Mouse (Mus musculus) kidney, postnatal 36 days (tissue): ENCODE measurements at regions not wholly inside any gene's neighbourhood (a gene's known extent, or its start where the extent isn't known, plus 50 kb on each side); places are given as distances from the start of the nearest gene placed in this dataset.
A peak's percentile ranks its signal among the peaks of the same experiment; 100 is the strongest.
"Not testable (repeated sequence)": the region's sequence is repeated elsewhere in the genome, so short reads cannot be mapped to it uniquely, and the experiment has no call there.

ENCODE experiments used
- DNase-seq, 2 experiments: peaks; one replicate each; pipeline ENCODE4 v3.0.0; 2021 to 2022; ENCODE audit warnings: mixed read lengths in 2 of 2

DNA sequence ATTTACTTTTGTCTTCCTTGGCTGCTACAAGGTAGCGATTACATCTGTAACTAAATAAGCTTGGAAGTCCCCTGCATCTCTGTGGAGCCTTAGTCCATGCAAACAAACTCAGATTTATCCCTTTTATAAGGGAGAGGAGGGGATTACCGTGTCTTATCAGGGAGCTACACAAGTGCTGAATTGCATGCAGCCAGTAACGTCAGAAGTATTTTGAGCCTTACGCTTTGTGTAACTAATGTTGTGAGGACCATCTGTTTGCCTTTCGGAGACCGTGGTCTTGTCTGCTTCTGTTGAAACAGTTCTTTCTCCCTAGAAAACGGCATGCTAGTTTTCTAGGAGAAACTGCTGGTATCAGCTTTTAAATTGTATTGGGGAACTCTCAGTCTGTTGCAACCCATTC, 58.0 kb upstream of the Dmrta1 start:
- no peak for DNase-seq

DNA sequence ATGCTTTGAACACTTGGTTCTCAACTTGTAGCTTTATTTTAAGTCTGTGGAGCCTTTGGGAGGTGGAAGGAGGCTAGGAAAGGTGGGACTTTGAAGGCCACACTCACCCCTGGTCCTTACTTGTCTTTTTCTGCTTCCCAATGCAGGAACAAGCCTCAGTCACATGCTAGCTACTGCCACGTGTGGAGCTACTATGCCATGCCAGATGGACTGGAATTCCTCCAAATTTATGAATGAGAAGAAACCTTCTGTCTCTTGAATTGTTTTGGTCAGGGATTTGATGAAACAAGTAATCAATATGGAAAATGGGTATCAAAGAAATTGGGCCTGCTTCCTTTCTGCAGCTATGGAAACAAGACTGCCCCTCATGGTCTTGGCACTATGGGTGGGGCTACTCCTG, 74.5 kb upstream of the Dmrta1 start:
- DNase-seq = no peak

DNA sequence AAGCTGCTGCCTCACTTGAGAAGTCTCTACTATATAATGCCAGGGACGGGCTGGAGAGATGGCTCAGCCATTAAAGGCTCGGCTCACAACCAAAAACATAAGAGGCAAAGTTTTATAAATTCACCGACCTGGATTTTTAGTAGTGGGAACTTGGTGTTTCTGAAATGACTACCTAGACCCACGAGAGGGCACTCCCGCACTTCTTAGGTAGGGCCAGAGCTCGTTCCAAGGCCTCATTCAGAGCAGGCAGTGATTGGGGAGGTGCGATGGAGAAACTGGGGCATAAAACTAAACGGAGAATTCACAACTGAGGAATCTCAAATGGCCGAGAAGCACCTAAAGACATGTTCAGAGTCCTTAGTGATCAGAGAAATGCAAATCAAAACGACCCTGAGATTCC, 103.7 kb upstream of the Dmrta1 start:
- DNase-seq = peak; percentile 3 to 61

DNA sequence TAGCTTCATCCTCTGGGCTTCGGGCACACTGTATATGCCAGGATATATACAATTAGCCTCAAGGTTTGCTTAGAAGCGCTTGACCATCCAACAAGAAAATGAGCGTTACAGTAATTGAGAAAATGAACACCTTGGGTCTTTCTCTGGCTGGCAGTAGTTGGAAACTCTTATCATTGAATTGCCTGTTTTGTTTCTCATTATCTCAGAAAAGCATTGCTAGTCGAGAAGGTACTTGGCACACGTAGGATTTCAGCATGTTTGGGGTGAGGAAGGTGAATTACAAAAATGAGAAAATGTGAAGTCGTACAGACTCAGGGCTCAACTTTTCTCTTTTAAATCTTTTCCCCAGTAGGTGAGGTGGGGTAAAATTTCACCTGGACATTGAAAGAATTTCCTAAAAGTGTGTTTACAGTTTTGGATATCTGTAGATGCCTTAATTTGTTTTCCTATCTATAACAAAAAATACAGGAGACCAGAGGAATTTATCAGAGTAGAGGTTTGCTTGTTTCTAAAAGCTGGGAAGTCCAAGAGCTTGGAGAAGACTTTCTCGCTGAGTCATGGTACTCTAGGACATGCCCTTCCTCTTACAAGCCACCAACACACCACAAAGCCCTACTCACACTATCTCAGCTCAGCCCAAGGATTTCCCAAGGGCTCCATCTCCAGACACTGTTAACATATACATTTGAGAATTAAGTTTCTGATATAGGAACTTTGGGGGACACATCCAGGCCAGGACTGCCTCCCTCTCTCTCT, 124.3 kb upstream of the Dmrta1 start:
- DNase-seq = no peak

DNA sequence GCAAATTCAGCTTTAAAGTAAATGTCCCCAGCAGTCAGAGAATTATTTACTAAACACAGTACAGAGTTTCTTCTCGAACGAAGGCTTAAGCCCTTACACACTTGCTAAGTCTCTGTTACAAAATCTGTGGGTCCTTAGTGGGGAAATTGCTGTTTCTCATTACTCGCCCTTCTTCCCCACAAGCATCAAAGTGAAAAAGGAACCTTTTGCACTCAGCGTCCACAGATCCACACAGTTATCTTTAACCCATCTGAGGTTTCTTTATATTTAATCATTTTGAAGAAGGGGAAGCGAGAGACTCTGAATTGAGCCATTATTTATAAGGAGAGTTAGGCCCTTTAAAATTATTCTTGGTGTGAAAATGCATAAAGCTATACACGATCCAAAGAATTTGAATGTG, 126.7 kb upstream of the Dmrta1 start:
- DNase-seq = no peak

DNA sequence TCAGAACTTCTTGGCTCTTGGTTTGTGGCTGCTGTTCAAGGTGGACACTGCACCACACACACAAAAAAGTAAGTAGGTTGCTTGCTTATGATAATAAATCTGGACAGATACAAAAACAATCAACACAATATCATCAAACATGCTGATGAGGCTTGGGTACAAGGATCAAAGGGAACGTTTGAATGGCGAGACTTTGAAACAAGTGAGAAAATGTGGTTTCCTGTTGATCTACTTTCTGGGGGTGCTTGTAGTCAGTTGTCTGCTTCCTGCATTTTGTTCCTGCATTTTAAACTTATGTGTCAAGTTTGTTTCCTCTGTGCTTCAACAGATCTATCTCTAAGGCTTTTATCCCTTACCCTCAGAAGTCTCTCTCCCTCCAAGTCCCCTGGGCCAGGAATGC, 128.7 kb upstream of the Dmrta1 start:
- no peak for DNase-seq

DNA sequence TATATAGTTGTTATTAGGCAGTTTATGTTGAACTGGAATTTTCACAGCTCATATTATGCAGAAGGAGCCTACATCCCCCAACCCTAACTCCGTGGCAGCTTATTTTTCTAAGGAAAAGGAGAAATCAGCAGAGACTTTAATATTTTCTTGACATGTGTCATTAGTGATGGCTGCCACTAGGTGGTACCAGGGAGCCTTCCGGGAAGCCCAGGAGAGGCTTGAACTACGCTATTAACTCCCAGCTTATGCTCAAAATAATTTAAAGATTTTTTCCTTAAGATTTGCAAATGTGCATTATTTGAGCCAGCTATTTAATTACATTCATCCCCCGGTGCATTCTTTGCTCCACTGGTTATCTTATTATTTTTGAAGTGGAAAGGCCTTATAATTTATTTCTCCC, 146.8 kb upstream of the Dmrta1 start:
- peak; percentile 14 to 71 for DNase-seq

DNA sequence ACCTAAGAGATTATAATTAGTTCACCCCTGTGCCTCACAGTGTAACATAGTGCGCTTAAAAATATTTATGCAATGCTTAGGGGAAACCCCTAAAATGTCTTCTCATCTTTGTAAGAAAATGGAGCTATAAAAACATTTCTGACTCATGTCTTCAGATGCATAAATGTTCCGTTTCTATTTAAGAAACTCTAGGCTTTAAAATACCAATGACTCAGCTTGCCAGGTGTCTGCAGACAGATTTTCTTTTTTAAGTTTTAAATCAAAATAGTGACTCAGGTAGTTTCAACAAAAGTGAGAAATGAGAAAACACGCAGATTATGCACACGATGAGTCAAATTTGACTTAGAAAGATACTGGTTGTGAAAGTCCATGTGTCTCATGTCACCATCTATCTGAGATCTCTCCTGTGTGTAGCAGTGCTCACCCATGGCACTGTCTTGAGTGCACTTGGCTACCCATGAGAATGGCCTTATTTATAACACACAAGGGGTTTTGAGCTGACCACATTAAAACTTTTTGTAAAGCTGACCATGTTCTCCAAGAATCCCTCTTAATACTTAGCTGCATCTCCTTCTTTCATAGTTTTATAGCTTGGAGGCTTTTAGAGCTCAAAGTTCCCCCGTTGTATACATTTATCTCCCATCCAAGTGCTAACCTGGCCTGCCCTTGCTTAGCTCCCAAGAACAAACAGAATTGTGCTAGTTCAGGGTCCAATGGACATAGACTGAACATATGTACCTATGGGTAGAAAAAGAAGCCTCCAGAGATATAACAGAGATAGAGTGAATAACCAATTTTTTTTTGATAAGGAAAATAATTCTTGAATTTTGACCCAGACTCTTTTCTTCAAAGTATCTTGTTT, 149.0 kb upstream of the Dmrta1 start:
- no peak for DNase-seq

DNA sequence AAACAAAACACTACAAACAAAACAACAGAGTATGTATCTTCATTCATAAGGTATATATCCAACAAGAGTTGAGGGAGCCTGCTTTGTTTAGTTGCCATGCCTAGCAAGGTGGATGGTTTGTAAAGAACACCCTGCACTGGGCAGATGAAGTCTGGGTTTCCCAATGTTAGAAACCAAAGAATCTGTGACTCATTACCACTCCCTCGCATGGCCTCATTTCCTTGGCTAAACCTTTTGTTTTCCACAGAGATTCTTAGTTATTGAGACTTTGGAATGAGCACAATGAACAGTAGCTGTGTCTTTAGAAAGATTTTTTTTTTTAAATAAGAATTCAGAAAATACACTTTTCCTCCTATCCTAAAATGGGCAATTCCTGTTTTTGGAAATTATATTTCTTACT, 151.3 kb upstream of the Dmrta1 start:
- no peak for DNase-seq

DNA sequence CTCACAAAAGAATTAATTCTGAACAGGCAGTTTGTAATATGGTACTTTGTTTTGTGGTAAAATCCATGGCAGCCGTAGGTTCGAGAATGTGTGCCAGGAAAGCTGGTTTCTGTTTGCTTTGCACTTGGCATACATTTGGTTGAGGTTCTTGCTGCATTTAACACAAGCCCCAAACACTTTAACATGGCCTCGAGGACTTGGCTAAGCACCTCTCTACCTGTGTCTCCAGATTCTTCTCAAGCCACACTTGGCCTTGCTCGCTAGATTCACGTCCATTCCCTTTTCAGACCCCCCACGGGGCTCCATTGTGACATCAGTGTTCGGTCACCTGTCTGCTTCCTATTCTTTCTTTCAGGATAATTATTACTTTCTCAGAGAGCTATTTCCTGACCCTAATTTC, 151.9 kb upstream of the Dmrta1 start:
- DNase-seq = no peak

DNA sequence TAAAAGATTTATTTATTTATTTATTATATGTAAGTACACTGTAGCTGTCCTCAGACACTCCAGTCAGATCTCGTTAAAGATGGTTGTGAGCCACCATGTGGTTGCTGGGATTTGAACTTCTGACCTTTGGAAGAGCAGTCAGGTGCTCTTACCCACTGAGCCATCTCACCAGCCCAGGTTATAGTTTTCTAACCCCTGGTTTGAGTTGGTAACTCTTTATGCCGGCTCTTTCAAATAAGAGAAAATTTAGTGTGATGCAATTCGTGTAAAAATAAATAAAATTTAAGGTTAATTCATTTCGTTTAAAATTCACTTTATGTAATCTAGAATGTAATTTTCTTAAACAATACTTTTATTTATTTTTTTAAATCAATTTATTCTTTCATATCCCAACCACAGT, 153.7 kb upstream of the Dmrta1 start:
- not testable (repeated sequence) for DNase-seq

DNA sequence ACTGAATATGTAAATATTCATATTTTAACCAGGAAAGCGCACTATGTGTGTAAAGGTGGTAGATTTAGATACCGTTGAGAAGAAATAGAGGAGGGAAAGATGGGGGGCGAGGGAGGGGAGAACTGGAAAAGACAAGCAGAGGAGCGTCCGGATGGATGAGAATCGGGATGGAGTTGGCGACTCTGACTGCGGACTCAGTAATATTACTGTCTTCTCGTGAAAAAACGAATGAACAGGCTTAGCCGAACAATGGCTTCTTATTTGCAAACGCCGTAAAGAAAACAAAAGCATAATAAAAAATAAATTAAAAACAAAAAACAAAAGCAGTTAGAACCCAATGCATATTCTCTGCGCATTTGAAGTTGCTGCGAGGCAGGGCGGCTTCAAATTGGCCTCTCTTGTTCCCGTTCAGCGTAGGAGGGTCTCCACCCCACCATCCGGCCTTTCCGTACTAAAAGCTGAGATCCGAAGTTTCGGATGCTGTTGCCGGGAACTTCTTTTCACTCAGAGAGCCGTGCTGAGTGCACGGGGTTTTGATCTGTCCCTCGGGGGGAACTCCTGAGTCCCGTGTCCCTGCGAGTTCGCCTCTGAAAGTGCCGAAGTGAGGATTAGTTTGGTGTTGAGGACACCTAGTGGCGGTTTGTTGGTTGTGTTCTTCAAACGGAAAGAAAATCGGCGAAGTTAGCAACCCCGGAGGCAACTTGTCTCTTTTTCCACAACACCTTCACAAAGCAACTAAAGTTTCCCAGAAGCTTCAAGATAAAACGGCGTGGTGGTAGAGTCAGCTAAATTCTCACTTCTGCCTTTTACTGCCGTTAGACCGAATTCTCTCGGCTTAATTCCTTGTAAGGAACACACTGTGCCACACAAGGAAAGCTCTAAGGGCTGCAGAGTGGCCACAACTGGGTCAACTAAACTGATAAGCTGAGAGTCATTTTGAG, 154.7 kb upstream of the Dmrta1 start:
- DNase-seq = peak; percentile 55 to 74

DNA sequence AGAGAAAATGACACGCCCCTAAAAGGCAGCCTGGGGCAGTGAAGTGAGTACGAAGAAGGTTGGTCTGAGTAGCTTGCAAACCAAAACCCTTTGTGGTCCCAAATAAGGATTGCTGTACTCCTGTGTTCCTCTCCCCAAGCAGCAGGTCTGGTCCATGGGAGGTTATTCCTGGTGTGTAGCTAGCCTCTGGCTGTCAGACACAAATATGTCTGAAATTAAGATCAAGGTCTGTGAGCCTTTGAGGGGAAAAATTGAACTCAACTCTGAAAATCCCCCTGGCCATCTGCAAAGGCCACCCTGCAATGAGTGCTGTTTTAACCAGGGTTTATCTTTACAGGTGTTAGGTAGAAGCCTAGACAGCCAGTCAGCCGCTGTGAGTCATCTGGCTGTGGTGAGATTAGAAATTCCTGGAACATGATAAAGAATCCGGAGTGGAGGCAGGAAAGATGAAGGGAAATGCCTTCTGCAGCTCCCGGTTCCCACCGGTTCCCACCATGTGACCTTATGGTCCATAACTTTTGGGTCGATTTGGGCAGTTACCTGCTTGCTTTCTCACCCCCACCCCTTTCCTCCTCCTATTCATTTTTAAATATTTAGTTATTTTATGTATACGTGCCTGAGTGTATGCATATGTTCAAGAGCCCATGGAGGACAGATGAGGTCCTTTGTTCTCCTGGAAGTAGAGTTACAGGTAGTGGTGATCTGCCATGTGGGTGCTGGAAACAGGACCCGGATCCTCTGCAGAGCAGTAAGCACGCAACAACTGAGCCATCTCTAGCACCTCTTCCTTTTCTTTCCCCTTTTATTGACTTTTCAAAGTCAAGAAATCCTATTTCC, 155.6 kb upstream of the Dmrta1 start:
- no peak for DNase-seq

DNA sequence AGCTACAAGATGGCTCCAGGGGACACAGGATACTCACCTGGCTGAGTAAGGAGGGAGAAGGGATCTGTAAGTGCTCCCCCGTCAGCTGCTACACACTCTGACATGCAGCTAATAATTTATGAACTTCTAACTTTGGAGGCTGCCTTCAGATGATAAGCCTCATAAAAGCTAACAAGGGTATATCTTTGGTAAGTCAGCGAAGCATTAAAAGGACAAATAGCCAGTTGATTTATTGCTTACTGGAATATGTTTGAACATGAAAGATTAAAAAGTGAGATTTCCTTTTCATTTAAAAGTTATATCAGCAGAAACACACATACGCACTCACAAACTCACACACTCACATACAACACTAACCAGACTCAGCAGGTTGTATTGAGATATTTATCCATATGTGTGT, 161.2 kb upstream of the Dmrta1 start:
- DNase-seq = no peak

DNA sequence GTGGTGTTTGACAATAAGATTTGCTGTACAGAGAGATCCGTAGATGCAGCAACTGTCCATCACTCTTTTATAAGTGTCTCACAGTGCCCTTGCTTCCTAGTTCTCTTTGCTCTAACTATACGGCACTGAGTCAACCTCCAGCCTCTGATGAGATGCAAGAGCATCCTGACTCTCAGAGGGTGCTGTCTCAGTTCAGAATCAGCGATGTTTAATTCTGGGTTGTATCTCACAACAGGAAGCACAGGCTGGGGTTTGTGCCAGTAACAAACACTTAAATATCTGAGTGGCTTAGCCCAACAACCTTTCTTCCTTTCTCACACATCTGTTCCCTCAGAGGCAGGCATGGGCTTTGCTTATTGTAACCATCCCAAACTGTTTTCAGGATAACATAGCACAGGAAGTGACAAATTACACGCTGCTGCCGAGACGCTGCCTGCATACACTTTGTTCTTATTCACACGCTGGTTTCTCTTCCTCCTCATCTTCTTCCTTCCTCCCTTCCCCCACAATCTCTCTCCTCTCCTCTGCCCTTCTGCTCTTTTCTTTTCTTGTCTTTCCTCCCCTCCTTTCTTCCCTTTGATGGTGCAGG, 163.3 kb upstream of the Dmrta1 start:
- no peak for DNase-seq

DNA sequence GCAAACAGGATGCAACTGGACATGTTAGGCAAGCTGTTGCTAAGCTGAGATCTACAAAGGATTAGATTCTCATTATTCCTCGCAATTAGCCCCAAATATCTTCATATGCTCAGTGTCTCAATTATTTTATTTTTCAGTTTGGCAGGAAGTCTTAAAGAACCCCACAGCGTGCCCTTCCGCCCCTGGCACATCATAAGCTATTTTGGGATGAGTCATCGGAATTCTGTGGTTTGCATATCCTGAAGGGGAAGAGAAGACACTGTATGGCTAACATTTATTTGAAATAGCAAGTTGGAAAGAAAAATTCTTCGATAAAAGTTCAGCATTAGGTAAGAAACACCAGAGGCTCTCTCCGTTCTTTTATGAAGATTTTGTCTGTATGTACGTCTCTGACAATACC, 164.3 kb upstream of the Dmrta1 start:
- DNase-seq = no peak

DNA sequence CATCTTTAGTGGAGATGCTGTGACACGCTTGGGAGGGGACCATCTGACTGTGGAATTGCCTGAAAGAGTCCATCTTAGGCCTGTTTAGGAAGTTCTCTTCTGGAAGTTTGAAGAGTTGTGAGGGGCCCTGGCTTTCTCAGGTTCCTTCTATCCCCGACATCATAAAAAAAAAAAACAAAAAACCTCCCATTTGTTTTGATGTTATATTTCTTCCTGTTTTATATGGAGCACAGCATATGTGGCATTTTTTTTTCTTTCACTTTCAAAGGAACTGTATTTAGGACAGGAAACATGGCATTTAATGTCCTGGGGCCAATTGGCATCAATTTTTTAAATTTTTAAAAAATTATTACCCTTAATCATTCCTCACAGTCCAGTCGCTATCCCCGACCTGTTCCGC, 168.6 kb upstream of the Dmrta1 start:
- no peak for DNase-seq

DNA sequence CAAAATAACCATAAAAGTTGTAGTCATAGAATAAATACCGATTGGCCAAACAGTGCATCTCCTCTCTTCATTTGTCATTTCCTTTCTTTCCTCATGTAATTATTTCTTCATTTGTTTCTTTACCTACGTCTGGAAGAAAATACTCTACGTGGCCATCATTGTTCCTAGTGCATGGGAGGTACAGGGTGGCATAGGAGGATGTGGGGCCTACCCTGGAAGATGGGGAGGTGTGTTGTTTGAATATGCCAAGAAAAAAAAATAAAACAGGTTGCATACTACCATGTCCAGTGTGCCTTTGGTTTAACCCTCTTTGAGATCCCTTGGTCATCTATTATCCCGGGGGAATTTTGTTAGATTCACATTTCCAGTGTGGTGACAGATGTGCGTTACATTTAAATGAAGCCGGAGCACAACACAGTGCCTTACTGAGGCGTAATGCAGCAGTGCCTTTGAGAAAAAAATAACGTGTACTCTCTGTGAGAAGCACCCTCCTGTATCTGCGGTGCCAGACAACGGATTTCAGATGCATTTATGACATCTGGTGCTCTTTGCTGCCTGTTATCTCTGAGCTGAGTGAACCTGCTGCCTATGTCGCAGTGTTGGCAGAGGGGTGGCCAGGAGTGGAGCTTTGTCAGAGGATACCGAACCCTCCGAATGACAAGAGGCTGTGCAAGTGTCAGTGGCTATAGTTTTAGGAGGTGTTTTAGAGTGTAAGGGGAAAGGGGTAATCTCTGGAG, 169.4 kb upstream of the Dmrta1 start:
- DNase-seq = no peak

DNA sequence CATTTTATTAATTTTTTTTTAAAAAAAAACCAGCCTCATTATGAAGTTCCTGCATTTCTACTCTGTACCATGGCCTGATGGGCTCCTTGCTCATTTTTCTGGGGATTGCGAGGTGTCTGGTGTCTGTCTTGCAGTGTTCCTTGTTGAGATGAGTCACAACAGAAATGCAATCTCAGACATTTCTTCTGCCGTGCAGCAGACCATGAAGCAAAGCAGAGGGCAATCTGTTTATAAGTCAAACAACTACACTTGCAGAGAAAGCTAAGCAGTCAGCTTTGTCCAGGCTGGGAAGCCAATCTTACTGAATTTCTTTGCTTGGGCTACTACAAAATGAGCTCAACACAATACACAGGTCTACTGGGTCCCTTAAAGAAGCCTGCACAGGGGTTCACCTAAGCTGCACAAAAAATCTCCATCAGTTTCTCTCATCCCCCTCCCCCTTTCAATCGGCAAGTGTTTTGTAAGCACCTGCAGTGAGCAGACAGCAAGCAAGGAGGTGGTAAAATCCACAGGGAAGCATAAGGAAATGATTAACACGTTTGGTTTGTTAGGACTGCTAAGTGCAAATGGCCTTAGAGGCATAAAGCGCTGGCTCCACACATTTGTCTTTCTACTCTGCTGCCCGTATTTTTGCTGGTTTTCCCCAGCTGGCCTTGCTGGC, 171.0 kb upstream of the Dmrta1 start:
- peak in 1 of 2 experiments; percentile 42 for DNase-seq

DNA sequence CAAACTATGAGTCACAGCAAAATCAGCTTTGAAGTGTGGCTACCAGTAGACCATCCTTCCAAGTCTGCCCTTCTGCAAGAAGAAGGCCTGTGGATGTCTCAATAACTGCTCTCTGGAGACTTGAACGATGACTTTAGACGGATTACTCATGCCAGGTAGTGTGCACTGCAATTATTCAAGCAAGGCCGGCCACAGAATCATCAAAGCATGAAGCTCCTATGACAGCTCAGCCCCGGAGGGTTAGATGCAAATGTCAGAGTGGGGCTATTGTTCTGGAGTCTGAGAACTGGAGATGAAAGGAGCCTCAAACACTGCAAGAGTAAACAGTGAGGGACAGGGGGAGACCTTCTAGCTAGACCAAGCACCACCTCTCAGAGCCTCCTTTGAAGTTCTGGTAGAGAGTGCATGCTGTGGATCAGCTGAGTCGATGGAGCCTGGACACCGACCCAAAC, 173.8 kb upstream of the Dmrta1 start:
- DNase-seq = no peak
